Mouse (Mus musculus): Measurements from ENCODE around the gene Dnaaf2. TPM values are rescaled to one million over a fixed set of nuclear protein-coding genes. Genes with fewer than 3 reads are reported as not detected.
A peak's percentile ranks its signal among the peaks of the same experiment; 100 is the strongest.

Gene Dnaaf2
- polyA plus RNA-seq, 2 experiments: 5.6 to 6.7 TPM

- H3K27ac ChIP-seq (replicated peaks; ENCODE audit: low read depth, low read length): no peak overlapping the region
- no peak overlapping the region for H3K4me2 ChIP-seq (replicated peaks; ENCODE audit: low read depth, low read length, severe bottlenecking)
- no peaks in the 10 kb centered on the region for H3K4me1 ChIP-seq (ENCODE audit: control insufficient read depth, insufficient read depth, low read length)
- 91% methylated on average over 6 of the region's 6 CpGs for WGBS
- TF ChIP-seq POLR2A (IDR thresholded peaks at IDR 0.05; ENCODE audit: borderline replicate concordance, extremely low read depth, insufficient read depth, insufficient read length): no peak
- no peaks in the 10 kb centered on the region for H3K36me3 ChIP-seq (ENCODE audit: control insufficient read depth, insufficient read depth, low read length)
- no peak for DNase-seq (ENCODE audit: low spot score)
- H3K9ac ChIP-seq (ENCODE audit: low read depth, low read length, severe bottlenecking): no peak overlapping the region
- ATAC-seq (ENCODE audit: low FRiP score, low read depth): no peak
- H3K27me3 ChIP-seq (ENCODE audit: control insufficient read depth, insufficient read depth, low read length): no peaks in the 10 kb centered on the region
- no peaks in the 10 kb centered on the region for H3K9me3 ChIP-seq (ENCODE audit: control insufficient read depth, low read length)
- no peak overlapping the region for H3K4me3 ChIP-seq (replicated peaks; ENCODE audit: low read length)
Measured at GRCm38 (mm10) chr12:69235782-69236181, 37.6 kb upstream of the Dnaaf2 start.

GRCm38 (mm10) chr12:69229251-69229650, 31.0 kb upstream of the Dnaaf2 start:
- H3K9me3 ChIP-seq (ENCODE audit: control insufficient read depth, low read length): no peaks in the 10 kb centered on the region
- DNase-seq (ENCODE audit: low spot score) (no peak), ATAC-seq (ENCODE audit: low FRiP score, low read depth) (no peak)
- H3K4me1 ChIP-seq (ENCODE audit: control insufficient read depth, insufficient read depth, low read length): peaks cover 10% of the 10 kb centered on the region; the same call in 1 of the 2 replicates
- H3K4me3 ChIP-seq (replicated peaks; ENCODE audit: low read length): no peak overlapping the region
- WGBS: 65% methylated on average over 2 of the region's 2 CpGs
- H3K4me2 ChIP-seq (replicated peaks; ENCODE audit: low read depth, low read length, severe bottlenecking): no peak overlapping the region
- H3K27me3 ChIP-seq (ENCODE audit: control insufficient read depth, insufficient read depth, low read length): no peaks in the 10 kb centered on the region
- no peak overlapping the region for H3K27ac ChIP-seq (replicated peaks; ENCODE audit: low read depth, low read length)
- TF ChIP-seq POLR2A (IDR thresholded peaks at IDR 0.05; ENCODE audit: borderline replicate concordance, extremely low read depth, insufficient read depth, insufficient read length): no peak
- H3K9ac ChIP-seq (ENCODE audit: low read depth, low read length, severe bottlenecking): no peak overlapping the region
- peaks cover 5% of the 10 kb centered on the region; the same call in 1 of the 2 replicates for H3K36me3 ChIP-seq (ENCODE audit: control insufficient read depth, insufficient read depth, low read length)

- H3K4me3 ChIP-seq (replicated peaks; ENCODE audit: low read length): peak within 1 kb of the TSS; percentile 51
Measured at GRCm38 (mm10) chr12:69227776-69228466, 29.7 kb upstream of the Dnaaf2 start, which contains the start of gene Pole2. Gene Pole2 (minus strand): TSS chr12:69228195.

GRCm38 (mm10) chr12:69220613-69221277, 22.5 kb upstream of the Dnaaf2 start:
- Histone ChIP-seq H3K9ac (ENCODE audit: low read depth, low read length, severe bottlenecking) (no peak overlapping the region), H3K4me2 (replicated peaks; ENCODE audit: low read depth, low read length, severe bottlenecking) (no peak overlapping the region), H3K4me1 (ENCODE audit: control insufficient read depth, insufficient read depth, low read length) (no peaks in the 10 kb centered on the region), H3K27ac (replicated peaks; ENCODE audit: low read depth, low read length) (no peak overlapping the region), H3K9me3 (ENCODE audit: control insufficient read depth, low read length) (no peaks in the 10 kb centered on the region), H3K36me3 (ENCODE audit: control insufficient read depth, insufficient read depth, low read length) (peaks cover 58% of the 10 kb centered on the region), H3K4me3 (replicated peaks; ENCODE audit: low read length) (no peak overlapping the region), H3K27me3 (ENCODE audit: control insufficient read depth, insufficient read depth, low read length) (no peaks in the 10 kb centered on the region)
- WGBS: 92% methylated on average over 19 of the region's 19 CpGs
- DNase-seq (ENCODE audit: low spot score) (no peak), ATAC-seq (ENCODE audit: low FRiP score, low read depth) (no peak)
- no peak for TF ChIP-seq POLR2A (IDR thresholded peaks at IDR 0.05; ENCODE audit: borderline replicate concordance, extremely low read depth, insufficient read depth, insufficient read length)

More at GRCm38 (mm10) chr12:69227776-69228466, 29.7 kb upstream of the Dnaaf2 start, which contains the start of gene Pole2:
- Histone ChIP-seq H3K4me1 (ENCODE audit: control insufficient read depth, insufficient read depth, low read length) (peaks cover 10% of the 10 kb centered on the region; the same call in 1 of the 2 replicates), H3K9ac (ENCODE audit: low read depth, low read length, severe bottlenecking) (peak within 1 kb of the TSS; percentile 60), H3K4me2 (replicated peaks; ENCODE audit: low read depth, low read length, severe bottlenecking) (peak within 1 kb of the TSS; percentile 50), H3K9me3 (ENCODE audit: control insufficient read depth, low read length) (no peaks in the 10 kb centered on the region), H3K27me3 (ENCODE audit: control insufficient read depth, insufficient read depth, low read length) (no peaks in the 10 kb centered on the region), H3K27ac (replicated peaks; ENCODE audit: low read depth, low read length) (peak within 1 kb of the TSS; percentile 87), H3K36me3 (ENCODE audit: control insufficient read depth, insufficient read depth, low read length) (peaks cover 8% of the 10 kb centered on the region)
- WGBS: under 1% methylated on average over 37 of the region's 37 CpGs
- peak; percentile 44; the same call in 1 of the 2 replicates for TF ChIP-seq POLR2A (IDR thresholded peaks at IDR 0.05; ENCODE audit: borderline replicate concordance, extremely low read depth, insufficient read depth, insufficient read length)
- DNase-seq (ENCODE audit: low spot score): peak; percentile 87
- ATAC-seq (ENCODE audit: low FRiP score, low read depth): peak; percentile 97

GRCm38 (mm10) chr12:69216587-69216986, 18.4 kb upstream of the Dnaaf2 start:
- no peak for DNase-seq (ENCODE audit: low spot score)
- Histone ChIP-seq H3K36me3 (ENCODE audit: control insufficient read depth, insufficient read depth, low read length) (peaks cover 76% of the 10 kb centered on the region), H3K9ac (ENCODE audit: low read depth, low read length, severe bottlenecking) (no peak overlapping the region), H3K27me3 (ENCODE audit: control insufficient read depth, insufficient read depth, low read length) (no peaks in the 10 kb centered on the region), H3K4me3 (replicated peaks; ENCODE audit: low read length) (no peak overlapping the region), H3K27ac (replicated peaks; ENCODE audit: low read depth, low read length) (no peak overlapping the region), H3K4me1 (ENCODE audit: control insufficient read depth, insufficient read depth, low read length) (no peaks in the 10 kb centered on the region), H3K4me2 (replicated peaks; ENCODE audit: low read depth, low read length, severe bottlenecking) (no peak overlapping the region), H3K9me3 (ENCODE audit: control insufficient read depth, low read length) (no peaks in the 10 kb centered on the region)
- WGBS: 95% methylated on average over 7 of the region's 7 CpGs
- no peak for ATAC-seq (ENCODE audit: low FRiP score, low read depth)
- TF ChIP-seq POLR2A (IDR thresholded peaks at IDR 0.05; ENCODE audit: borderline replicate concordance, extremely low read depth, insufficient read depth, insufficient read length): no peak
